Mouse (Mus musculus): ENCODE results near the gene Rex1bd. TPM values are rescaled to one million over a fixed set of nuclear protein-coding genes. Genes with fewer than 3 reads are reported as not detected.

The Rex1bd gene
- total and polyA plus RNA-seq, 2 experiments from 2014 or later, result 130 to 200 TPM

- no peaks in the 10 kb centered on the region for H3K9me3 ChIP-seq (ENCODE audit: low read length)
- 0 out of 2 replicates have a peak, but pooled peaks cover 5% of the 10 kb centered on the region for H3K36me3 ChIP-seq (ENCODE audit: insufficient read depth)
- H3K4me2 ChIP-seq (ENCODE audit: low read depth), result no peak overlapping the region
- ATAC-seq, result no peak
- no peak for TF ChIP-seq CTCF (IDR thresholded peaks at IDR 0.05; ENCODE audit: low read depth)
- no peak overlapping the region for H3K9ac ChIP-seq
- no peak overlapping the region for H3K4me3 ChIP-seq (ENCODE audit: low read depth, low read length)
- DNase-seq, result no peak
- H3K27ac ChIP-seq (ENCODE audit: low read depth, low read length), result no peak overlapping the region
- 96% methylated on average over 6 of the region's 6 CpGs for WGBS
- no peaks in the 10 kb centered on the region for H3K4me1 ChIP-seq (ENCODE audit: insufficient read depth)
- no peaks in the 10 kb centered on the region for H3K27me3 ChIP-seq (ENCODE audit: insufficient read depth, low read length)
Observed at GRCm38 (mm10) chr8:70547762-70548161, 41.2 kb upstream of the Rex1bd start.

GRCm38 (mm10) chr8:70546412-70546811, 39.9 kb upstream of the Rex1bd start:
- no peak for TF ChIP-seq CTCF (IDR thresholded peaks at IDR 0.05; ENCODE audit: low read depth)
- Histone ChIP-seq H3K9me3 (ENCODE audit: low read length) (no peaks in the 10 kb centered on the region), H3K36me3 (ENCODE audit: insufficient read depth) (0 out of 2 replicates have a peak, but pooled peaks cover 5% of the 10 kb centered on the region), H3K4me2 (ENCODE audit: low read depth) (no peak overlapping the region), H3K4me1 (ENCODE audit: insufficient read depth) (no peaks in the 10 kb centered on the region), H3K27ac (ENCODE audit: low read depth, low read length) (no peak overlapping the region), H3K27me3 (ENCODE audit: insufficient read depth, low read length) (no peaks in the 10 kb centered on the region), H3K4me3 (ENCODE audit: low read depth, low read length) (no peak overlapping the region), H3K9ac (no peak overlapping the region)
- DNase-seq (no peak), ATAC-seq (no peak)
- 90% methylated on average over 4 of the region's 4 CpGs for WGBS

GRCm38 (mm10) chr8:70544200-70544687, 37.7 kb upstream of the Rex1bd start:
- 78% methylated on average over 6 of the region's 6 CpGs for WGBS
- Histone ChIP-seq H3K4me2 (ENCODE audit: low read depth) (no peak overlapping the region), H3K9me3 (ENCODE audit: low read length) (no peaks in the 10 kb centered on the region), H3K9ac (no peak overlapping the region), H3K27me3 (ENCODE audit: insufficient read depth, low read length) (no peaks in the 10 kb centered on the region), H3K4me3 (ENCODE audit: low read depth, low read length) (no peak overlapping the region), H3K4me1 (ENCODE audit: insufficient read depth) (peaks cover 11% of the 10 kb centered on the region; the same call in 1 of the 2 replicates), H3K36me3 (ENCODE audit: insufficient read depth) (0 out of 2 replicates have a peak, but pooled peaks cover 5% of the 10 kb centered on the region), H3K27ac (ENCODE audit: low read depth, low read length) (no peak overlapping the region)
- DNase-seq, result no peak
- TF ChIP-seq CTCF (IDR thresholded peaks at IDR 0.05; ENCODE audit: low read depth), result peak; percentile 33; the same call in 1 of the 2 replicates
- no peak for ATAC-seq

GRCm38 (mm10) chr8:70541081-70541480, 34.5 kb upstream of the Rex1bd start:
- Histone ChIP-seq H3K27ac (ENCODE audit: low read depth, low read length) (no peak overlapping the region), H3K36me3 (ENCODE audit: insufficient read depth) (peaks cover 15% of the 10 kb centered on the region; the same call in 1 of the 2 replicates), H3K9ac (no peak overlapping the region), H3K4me3 (ENCODE audit: low read depth, low read length) (no peak overlapping the region), H3K4me1 (ENCODE audit: insufficient read depth) (peaks cover 11% of the 10 kb centered on the region; the same call in 1 of the 2 replicates), H3K4me2 (ENCODE audit: low read depth) (peak overlapping the region; percentile 93), H3K27me3 (ENCODE audit: insufficient read depth, low read length) (no peaks in the 10 kb centered on the region), H3K9me3 (ENCODE audit: low read length) (no peaks in the 10 kb centered on the region)
- DNase-seq, result no peak
- WGBS, result 82% methylated on average over 5 of the region's 5 CpGs
- no peak for ATAC-seq
- no peak for TF ChIP-seq CTCF (IDR thresholded peaks at IDR 0.05; ENCODE audit: low read depth)

GRCm38 (mm10) chr8:70540507-70541071, 34.0 kb upstream of the Rex1bd start:
- peak overlapping the region; percentile 93 for H3K4me2 ChIP-seq (ENCODE audit: low read depth)

GRCm38 (mm10) chr8:70540013-70540506, 33.5 kb upstream of the Rex1bd start:
- Histone ChIP-seq H3K27ac (ENCODE audit: low read depth, low read length) (peak overlapping the region; percentile 91; the same call in 1 of the 2 replicates), H3K4me1 (ENCODE audit: insufficient read depth) (peaks cover 11% of the 10 kb centered on the region; the same call in 1 of the 2 replicates), H3K9ac (peak overlapping the region; percentile 84), H3K4me2 (ENCODE audit: low read depth) (peak overlapping the region; percentile 93), H3K4me3 (ENCODE audit: low read depth, low read length) (peak overlapping the region; percentile 90), H3K36me3 (ENCODE audit: insufficient read depth) (peaks cover 20% of the 10 kb centered on the region), H3K9me3 (ENCODE audit: low read length) (no peaks in the 10 kb centered on the region), H3K27me3 (ENCODE audit: insufficient read depth, low read length) (no peaks in the 10 kb centered on the region)
- 16% methylated on average over 4 of the region's 4 CpGs for WGBS
- DNase-seq (no peak), ATAC-seq (no peak)
- no peak for TF ChIP-seq CTCF (IDR thresholded peaks at IDR 0.05; ENCODE audit: low read depth)

More at GRCm38 (mm10) chr8:70540507-70541071, 34.0 kb upstream of the Rex1bd start:
- Histone ChIP-seq H3K4me3 (ENCODE audit: low read depth, low read length) (peak overlapping the region; percentile 90), H3K27ac (ENCODE audit: low read depth, low read length) (no peak overlapping the region), H3K9ac (peak overlapping the region; percentile 84), H3K9me3 (ENCODE audit: low read length) (no peaks in the 10 kb centered on the region), H3K36me3 (ENCODE audit: insufficient read depth) (peaks cover 15% of the 10 kb centered on the region; the same call in 1 of the 2 replicates), H3K4me1 (ENCODE audit: insufficient read depth) (peaks cover 11% of the 10 kb centered on the region; the same call in 1 of the 2 replicates), H3K27me3 (ENCODE audit: insufficient read depth, low read length) (no peaks in the 10 kb centered on the region)
- 50% methylated on average over 7 of the region's 7 CpGs for WGBS
- ATAC-seq (no peak), DNase-seq (no peak)
- TF ChIP-seq CTCF (IDR thresholded peaks at IDR 0.05; ENCODE audit: low read depth), result no peak
